Mouse (Mus musculus) embryonic stem cell, embryonic (primary cell): ENCODE results near the gene Wdfy1.

Experiments
- CTCF ChIA-PET, 4 experiments: fragments of 300-600 bp in 2 of 4; fragments of 350-600 bp in 2 of 4; sonication (Branson Sonifier 250); formaldehyde crosslinking; loops; one replicate each; lab custom pipeline; 2022; ENCODE audit warnings: inconsistent platforms in 2 of 4; lab: Charles Lee
- POLR2A ChIA-PET, 4 experiments: fragments of 300-600 bp in 2 of 4; fragments of 350-600 bp in 2 of 4; sonication (Branson Sonifier 250); formaldehyde crosslinking; loops; one replicate each; lab custom pipeline; 2022; ENCODE audit warnings: antibody characterized with exemption in 4 of 4, inconsistent platforms in 1 of 4; lab: Charles Lee

The Wdfy1 gene

GRCm38 (mm10) chr1:79743385-79743784 is 32.6 kb downstream of the Wdfy1 start:
- CTCF ChIA-PET: no interaction called here
- POLR2A ChIA-PET: interaction anchor here in 1 of 4 experiments (1.1 kb wide), 1 partner anchor 30 kb away, joined by 3 read pairs; no protein-coding TSS in a partner anchor

DNA sequence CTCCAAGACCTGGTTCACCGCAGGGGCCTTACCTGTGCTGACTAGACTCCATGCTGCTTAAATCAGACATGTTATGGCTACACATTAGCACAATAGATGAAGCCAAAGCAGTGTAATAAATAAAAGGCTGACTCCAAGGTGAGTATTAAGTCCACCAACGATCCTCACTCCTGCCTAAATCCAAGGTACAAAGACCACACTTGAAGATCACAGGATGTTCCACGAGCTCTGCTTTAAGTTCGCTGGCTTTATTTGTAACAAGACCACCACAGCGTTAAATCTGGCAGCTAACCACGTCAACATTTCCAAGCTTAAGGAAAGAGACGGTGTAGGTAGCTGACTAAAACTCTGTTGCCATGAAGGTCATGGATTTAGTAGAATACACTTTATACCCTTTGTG is 33.0 kb downstream of the Wdfy1 start:
- CTCF ChIA-PET: no interaction called here
- POLR2A ChIA-PET: interaction anchor here in 1 of 4 experiments (0.5 to 1.1 kb wide), 2 partner anchors 30 to 911 kb away, joined by 3 to 5 read pairs; no protein-coding TSS in a partner anchor

- POLR2A ChIA-PET: no interaction called here
- CTCF ChIA-PET: no interaction called here
Observed at GRCm38 (mm10) chr1:79741002-79741401, 34.9 kb downstream of the Wdfy1 start.

DNA sequence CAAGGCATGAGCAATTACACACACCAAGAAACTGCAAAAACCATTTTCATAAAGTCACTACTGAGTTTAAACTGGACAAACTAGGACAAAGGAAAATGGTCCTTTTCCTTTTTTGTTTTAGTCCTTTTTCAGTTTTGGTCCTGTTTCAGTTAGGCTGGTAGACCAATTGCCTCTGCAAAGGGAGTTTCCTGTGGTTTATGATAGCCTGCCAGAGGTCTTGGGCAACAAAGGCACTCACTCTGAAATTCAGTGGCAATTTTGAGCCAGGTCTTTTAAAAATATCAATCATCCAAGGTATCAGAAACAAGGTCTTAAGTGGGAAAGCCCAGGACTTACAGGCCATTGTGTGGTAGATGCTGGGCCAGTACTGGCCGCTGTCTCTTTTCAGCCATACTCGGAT is 36.2 kb downstream of the Wdfy1 start:
- CTCF ChIA-PET: no interaction called here
- POLR2A ChIA-PET: interaction anchor here in 2 of 4 experiments (1.3 to 2.7 kb wide), 3 partner anchors 19 to 23 kb away, joined by 3 to 11 read pairs (median 4); no protein-coding TSS in a partner anchor

- CTCF ChIA-PET: no interaction called here
- POLR2A ChIA-PET: interaction anchor here in 2 of 4 experiments (0.6 to 1.1 kb wide), 2 partner anchors 13 to 566 kb away, joined by 3 read pairs; no protein-coding TSS in a partner anchor
Observed at GRCm38 (mm10) chr1:79736408-79736807, 39.5 kb downstream of the Wdfy1 start.

- POLR2A ChIA-PET: no interaction called here
- CTCF ChIA-PET: no interaction called here
Observed at GRCm38 (mm10) chr1:79734794-79735193, 41.1 kb downstream of the Wdfy1 start.

GRCm38 (mm10) chr1:79714152-79714923 is 61.6 kb downstream of the Wdfy1 start:
- ChIA-PET POLR2A (interaction anchor here in 1 of 4 experiments (0.9 to 1.1 kb wide), 4 partner anchors 11 to 48 kb away, joined by 3 read pairs; no protein-coding TSS in a partner anchor), CTCF (no interaction called here)

- ChIA-PET CTCF (interaction anchor here in 1 of 4 experiments (0.6 kb wide), 1 partner anchor 987 kb away, joined by 8 read pairs; no protein-coding TSS in a partner anchor), POLR2A (interaction anchor here in 1 of 4 experiments (0.9 to 1.5 kb wide), 3 partner anchors 15 to 30 kb away, joined by 3 to 4 read pairs (median 3); no protein-coding TSS in a partner anchor)
Observed at GRCm38 (mm10) chr1:79713081-79713480, 62.9 kb downstream of the Wdfy1 start.

DNA sequence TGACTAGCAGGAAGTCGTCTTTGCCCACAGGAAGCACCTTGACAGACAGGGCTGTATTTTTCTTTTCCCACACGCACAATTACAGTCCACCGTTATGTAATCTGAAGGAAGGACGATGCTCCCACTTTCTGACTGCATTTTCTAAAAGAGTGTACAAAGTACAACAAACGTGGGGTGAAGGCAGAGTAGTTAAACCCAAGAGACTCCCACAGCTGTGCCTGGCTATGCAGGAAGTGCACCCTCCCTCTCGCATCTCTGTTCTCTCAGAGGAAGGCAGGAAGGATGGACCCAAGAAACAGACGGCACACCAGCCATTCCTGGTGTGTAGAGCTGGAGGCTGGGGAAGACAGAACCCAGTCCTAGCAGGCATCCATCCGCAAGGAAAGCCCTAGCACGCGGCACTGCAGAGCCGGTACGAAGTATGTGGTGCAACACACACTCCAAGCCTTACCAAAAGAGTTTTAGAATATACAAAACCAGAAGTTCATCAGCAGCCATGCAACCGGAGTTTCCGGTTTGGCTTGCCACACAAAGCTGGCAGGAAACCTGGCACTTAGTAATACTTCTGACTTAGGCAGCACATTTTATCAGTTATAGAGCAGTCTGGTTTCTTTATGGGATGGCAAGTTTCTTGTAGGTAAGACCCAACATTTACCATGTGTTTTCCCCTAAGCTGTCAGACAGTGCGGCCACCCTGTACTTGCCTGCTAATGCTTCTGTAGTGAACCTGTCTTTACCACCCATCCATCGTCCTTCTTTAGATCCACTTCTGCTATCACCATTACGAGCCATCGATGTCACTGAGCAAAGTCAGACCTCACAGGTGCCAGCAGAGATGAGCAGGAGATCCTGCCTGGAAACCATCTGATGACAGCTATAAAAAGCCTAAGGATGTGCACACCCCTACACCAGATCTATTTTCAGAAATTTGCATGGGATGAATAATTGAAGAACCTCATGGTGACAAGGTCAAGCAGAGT is 64.5 kb downstream of the Wdfy1 start:
- CTCF ChIA-PET: no interaction called here
- POLR2A ChIA-PET: interaction anchor here in 2 of 4 experiments (0.5 to 1.5 kb wide), 3 partner anchors 52 to 904 kb away, joined by 3 to 6 read pairs (median 4); no protein-coding TSS in a partner anchor

DNA sequence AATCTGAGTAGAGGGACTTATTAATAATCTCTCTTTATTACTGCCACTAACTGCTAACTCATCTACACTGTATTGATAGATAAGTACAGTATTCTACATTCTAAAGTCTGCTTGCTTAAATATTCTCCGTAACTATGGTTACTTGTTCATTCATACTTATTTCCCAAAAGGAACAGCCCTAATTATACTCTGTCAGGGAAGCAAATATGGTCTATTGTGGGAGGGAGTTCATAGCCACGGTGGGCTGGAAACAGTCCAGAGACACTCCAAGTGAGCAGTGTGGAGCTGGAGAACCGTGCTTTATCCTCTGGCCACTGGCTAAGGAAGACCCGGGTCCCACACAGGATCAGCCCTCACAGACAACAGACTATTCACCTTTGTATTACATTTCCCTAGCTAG is 65.3 kb downstream of the Wdfy1 start:
- CTCF ChIA-PET: no interaction called here
- POLR2A ChIA-PET: interaction anchor here in 2 of 4 experiments (0.5 to 1.5 kb wide), 4 partner anchors 51 to 904 kb away, joined by 3 to 6 read pairs (median 4); no protein-coding TSS in a partner anchor

DNA sequence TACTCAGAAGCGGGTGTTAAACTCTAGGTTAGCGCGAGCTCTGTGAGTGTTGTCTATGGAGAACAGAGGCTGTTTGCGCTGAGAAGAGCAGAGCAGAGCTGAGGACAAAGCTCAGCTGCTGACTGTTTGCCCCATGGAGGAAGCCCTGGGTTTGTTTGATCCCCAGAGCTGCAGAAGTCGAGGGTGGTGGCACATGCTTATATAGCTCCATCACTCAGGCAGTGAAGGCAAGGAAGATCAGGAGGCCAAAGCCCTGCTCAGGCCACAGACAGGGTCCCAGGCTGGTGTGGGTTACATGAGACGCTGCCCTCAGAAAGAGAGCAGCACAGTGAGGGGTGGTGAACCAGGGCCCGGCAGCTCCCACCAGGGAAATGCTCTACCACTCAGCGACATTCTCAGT is 65.7 kb downstream of the Wdfy1 start:
- ChIA-PET CTCF (no interaction called here), POLR2A (interaction anchor here in 1 of 4 experiments (1.3 to 1.5 kb wide), 3 partner anchors 11 to 51 kb away, joined by 3 to 5 read pairs (median 3); no protein-coding TSS in a partner anchor)

- CTCF ChIA-PET: interaction anchor here in 1 of 4 experiments (0.6 kb wide), 1 partner anchor 601 kb away, joined by 3 read pairs; no protein-coding TSS in a partner anchor
- POLR2A ChIA-PET: no interaction called here
Observed at GRCm38 (mm10) chr1:79707383-79707782, 68.6 kb downstream of the Wdfy1 start.

GRCm38 (mm10) chr1:79706707-79707106 is 69.2 kb downstream of the Wdfy1 start:
- POLR2A ChIA-PET: no interaction called here
- CTCF ChIA-PET: no interaction called here

DNA sequence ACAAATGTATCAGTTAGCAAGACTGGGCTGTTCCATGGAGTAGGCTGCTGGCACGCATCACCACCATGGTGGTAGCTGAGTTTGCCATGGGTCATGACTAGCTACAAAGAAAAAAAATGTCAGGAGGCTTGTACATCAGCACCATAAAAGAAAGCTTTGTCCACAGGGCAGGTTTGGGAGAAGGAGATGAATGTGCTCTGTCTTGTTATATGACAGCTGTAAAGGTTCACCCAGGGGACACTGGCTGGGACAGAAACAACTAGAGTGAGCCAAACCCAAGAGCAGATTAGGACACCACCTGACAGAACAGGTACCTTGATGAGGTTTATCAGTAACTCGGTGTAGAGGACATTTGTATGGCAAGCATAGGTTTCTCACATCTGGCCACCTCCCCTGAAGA is 71.3 kb downstream of the Wdfy1 start:
- ChIA-PET CTCF (no interaction called here), POLR2A (no interaction called here)

DNA sequence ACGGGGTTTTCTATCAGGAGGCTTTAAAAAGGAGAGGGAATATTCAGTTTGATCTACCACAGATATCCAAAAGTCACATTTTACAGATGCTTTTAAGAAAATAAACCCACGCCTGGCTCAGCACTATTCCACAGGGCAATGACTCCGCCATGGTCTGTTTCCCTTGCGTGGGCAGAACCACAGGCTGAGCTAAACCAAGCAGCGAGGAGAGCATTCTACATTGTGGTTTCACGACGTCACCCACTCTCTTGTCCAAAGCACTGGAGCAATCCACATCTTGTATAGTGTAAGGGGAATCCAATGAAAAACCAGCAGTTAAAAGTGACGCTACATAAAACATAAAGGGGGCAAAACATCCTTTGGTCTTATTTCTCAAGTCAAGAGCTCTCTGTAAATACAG is 72.4 kb downstream of the Wdfy1 start:
- ChIA-PET POLR2A (interaction anchor here in 1 of 4 experiments (0.7 to 1.2 kb wide), 2 partner anchors 11 to 52 kb away, joined by 3 read pairs; no protein-coding TSS in a partner anchor), CTCF (no interaction called here)

DNA sequence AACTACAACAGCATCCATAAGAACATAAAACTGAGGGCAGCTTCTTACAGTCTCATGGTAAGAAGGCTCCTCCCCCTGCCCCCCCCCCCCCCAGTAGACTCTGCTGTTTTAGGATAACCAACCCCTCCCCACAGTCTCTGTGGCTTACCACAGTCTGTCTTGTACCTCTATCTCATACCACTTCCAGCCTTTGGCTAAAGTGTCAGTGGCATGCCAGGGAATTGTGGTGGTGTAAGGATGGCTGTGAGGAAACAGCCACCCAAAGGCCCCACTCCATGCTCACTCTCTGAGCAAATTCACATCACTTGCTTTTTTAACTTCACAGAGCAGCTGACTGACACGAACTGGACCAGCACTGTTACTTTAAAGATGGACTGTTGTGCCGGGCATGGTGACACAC is 77.4 kb downstream of the Wdfy1 start:
- ChIA-PET POLR2A (interaction anchor here in 1 of 4 experiments (1.3 to 1.5 kb wide), 2 partner anchors 11 to 14 kb away, joined by 4 to 5 read pairs; no protein-coding TSS in a partner anchor), CTCF (interaction anchor here in 2 of 4 experiments (0.6 to 1.7 kb wide), 2 partner anchors 83 to 1021 kb away, joined by 3 to 4 read pairs; no protein-coding TSS in a partner anchor)

DNA sequence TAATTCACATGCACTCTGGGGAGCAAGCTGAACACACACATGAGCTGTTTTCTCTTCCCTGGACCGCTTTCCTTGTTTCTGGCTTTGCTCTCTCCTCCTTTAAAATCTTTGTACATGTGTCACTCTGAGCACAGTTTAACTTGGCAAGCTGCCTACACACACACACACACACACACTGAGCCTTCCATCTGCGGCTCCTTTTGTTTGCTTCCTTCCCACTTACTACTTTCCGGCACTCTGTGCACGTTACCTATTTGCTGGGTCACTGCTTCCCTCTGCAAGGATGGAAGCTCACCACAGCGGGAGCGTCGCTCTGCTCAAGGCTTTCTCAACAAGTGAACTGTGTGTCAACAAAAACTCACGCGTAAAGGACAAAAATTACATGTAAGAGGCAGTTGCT is 78.6 kb downstream of the Wdfy1 start:
- ChIA-PET POLR2A (interaction anchor here in 1 of 4 experiments (0.6 to 1.5 kb wide), 4 partner anchors 9 to 21 kb away, joined by 3 to 4 read pairs (median 3); no protein-coding TSS in a partner anchor), CTCF (interaction anchor here in 2 of 4 experiments (0.5 to 0.6 kb wide), 2 partner anchors 9 to 14 kb away, joined by 3 to 10 read pairs; no protein-coding TSS in a partner anchor)

- POLR2A ChIA-PET: interaction anchor here in 1 of 4 experiments (0.6 to 1.2 kb wide), 4 partner anchors 9 to 21 kb away, joined by 3 to 4 read pairs (median 3); no protein-coding TSS in a partner anchor
- CTCF ChIA-PET: interaction anchor here in 2 of 4 experiments (0.5 to 0.8 kb wide), 3 partner anchors 9 to 33 kb away, joined by 3 to 10 read pairs (median 3); no protein-coding TSS in a partner anchor
Observed at GRCm38 (mm10) chr1:79696933-79697332, 79.0 kb downstream of the Wdfy1 start.
